Mouse (Mus musculus) hindbrain, embryonic 14.5 days (tissue): ENCODE results near the gene Pfdn4. TPM values are rescaled to one million over a fixed set of nuclear protein-coding genes. Genes with fewer than 3 reads are reported as not detected.
"Not testable (repeated sequence)": the region's sequence is repeated elsewhere in the genome, so short reads cannot be mapped to it uniquely, and the experiment has no call there.

Experiments
- ATAC-seq: fragments of 200-750 bp; cut with Nextera tagmentation; 2 replicates; pipeline ENCODE4 v1.8.0; 2017; ENCODE audit warnings: moderate number of reproducible peaks, mild to moderate bottlenecking, moderate TSS enrichment, moderate library complexity; ENCODE audit not compliant: low FRiP score
- DNase-seq: peaks from one replicate; pipeline ENCODE4 v3.0.0-alpha.2; 2015; ENCODE audit warnings: low spot score
- H3K27ac ChIP-seq: fragments of 300-500 bp; sonication (generic); 2 replicates; pipeline ENCODE4 v1.5.1; 2014; ENCODE audit warnings: mild to moderate bottlenecking, moderate library complexity
- H3K27me3 ChIP-seq: fragments of 300-500 bp; sonication (generic); 2 replicates; pipeline ENCODE4 v1.6.1; 2014; ENCODE audit warnings: mild to moderate bottlenecking, low read length, mixed read lengths; ENCODE audit not compliant: control insufficient read depth, insufficient read depth
- H3K36me3 ChIP-seq: fragments of 300-500 bp; sonication (generic); replicated peaks from 2 replicates; pipeline ENCODE4 v1.6.1; 2014; ENCODE audit not compliant: control insufficient read depth, insufficient read depth
- H3K4me1 ChIP-seq: fragments of 300-500 bp; sonication (generic); replicated peaks from 2 replicates; pipeline ENCODE4 v1.6.1; 2014; ENCODE audit warnings: antibody characterized with exemption, low read length, mixed read lengths; ENCODE audit not compliant: control insufficient read depth, insufficient read depth
- H3K4me2 ChIP-seq: fragments of 300-500 bp; sonication (generic); replicated peaks from 2 replicates; pipeline ENCODE4 v1.6.1; 2014; ENCODE audit warnings: mild to moderate bottlenecking, moderate library complexity
- H3K4me3 ChIP-seq: fragments of 300-500 bp; sonication (generic); replicated peaks from 2 replicates; pipeline ENCODE4 v1.5.1; 2014; ENCODE audit warnings: mild to moderate bottlenecking, low read length
- H3K9ac ChIP-seq: fragments of 300-500 bp; sonication (generic); 2 replicates; pipeline ENCODE4 v1.6.1; 2014
- H3K9me3 ChIP-seq: fragments of 300-500 bp; sonication (generic); 2 replicates; pipeline ENCODE4 v1.6.1; 2016; ENCODE audit warnings: low read length; ENCODE audit not compliant: control insufficient read depth
- WGBS: fragments of 180-500 bp; shearing (Covaris S2); extraction: QIAGEN DNeasy Blood & Tissue Kit; methylation state at CpG from one replicate; pipeline ENCODE4 v1.1.7; 2014; 5-methylcytosine and 5-hydroxymethylcytosine counted together
- polyA plus RNA-seq: library from polyadenylated mRNA; unstranded; fragments of >200 nt; fragmentation: Nextera tagmentation; extraction: Ambion mirVana; gene quantifications from 2 replicates; pipeline ENCODE4 v1.2.1, GENCODE M21; 2014

The Pfdn4 gene
- polyA plus RNA-seq, result 148 and 156 TPM in 2 replicates

DNA sequence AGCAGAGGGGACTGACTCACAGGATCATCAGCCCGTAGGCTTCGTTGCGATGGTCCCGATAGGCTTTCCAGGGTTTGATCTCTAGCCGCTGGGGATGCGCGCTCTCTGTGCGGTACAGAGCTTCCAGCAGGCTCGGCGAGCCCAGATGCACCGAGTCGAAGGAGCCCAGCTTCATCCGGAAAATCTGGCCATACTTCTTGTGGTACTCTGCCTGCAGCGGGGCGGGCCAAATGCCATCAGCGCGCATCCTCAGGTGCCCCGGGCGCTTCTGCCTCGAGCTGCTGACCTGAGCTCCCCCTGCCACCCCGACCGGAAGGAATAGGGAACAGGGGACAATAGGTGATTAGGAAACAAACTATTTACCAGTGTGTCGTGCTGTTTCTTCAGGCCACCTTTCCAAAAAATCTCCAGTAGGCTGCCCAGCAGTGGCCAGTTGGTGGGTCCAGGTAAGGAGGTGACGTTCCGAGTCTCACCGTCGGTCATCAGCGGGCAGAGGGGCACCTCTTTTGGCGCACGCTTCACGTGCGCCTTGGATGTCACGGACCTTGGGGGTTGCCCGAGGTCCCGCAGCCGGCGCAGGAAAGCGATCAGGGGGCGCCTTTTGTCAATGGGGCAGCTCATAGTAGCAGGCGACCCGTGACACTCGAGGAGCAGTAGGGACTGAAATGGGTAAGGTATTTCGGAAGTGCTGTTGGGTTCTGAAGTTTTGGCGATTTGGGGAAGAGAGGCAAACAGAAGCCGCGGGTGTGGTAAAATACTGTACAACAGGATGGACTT, at the start of gene Pfdn4:
Gene Pfdn4, plus strand, starts transcription at position 275 of the 777 bp plus-strand sequence.
- Histone ChIP-seq H3K4me3 (peak within 1 kb of the TSS; percentile 20), H3K36me3 (no peaks in the 10 kb centered on the region), H3K27me3 (peaks cover 62% of the 10 kb centered on the region), H3K27ac (no peak within 1 kb of the TSS), H3K9me3 (no peaks in the 10 kb centered on the region), H3K4me2 (peak within 1 kb of the TSS; percentile 46), H3K4me1 (peaks cover 12% of the 10 kb centered on the region; the same call in 1 of the 2 replicates), H3K9ac (peak within 1 kb of the TSS; percentile 28; the same call in 1 of the 2 replicates)
- ATAC-seq (no peak), DNase-seq (no peak)
- 1% methylated on average over 46 of the region's 46 CpGs for WGBS

DNA sequence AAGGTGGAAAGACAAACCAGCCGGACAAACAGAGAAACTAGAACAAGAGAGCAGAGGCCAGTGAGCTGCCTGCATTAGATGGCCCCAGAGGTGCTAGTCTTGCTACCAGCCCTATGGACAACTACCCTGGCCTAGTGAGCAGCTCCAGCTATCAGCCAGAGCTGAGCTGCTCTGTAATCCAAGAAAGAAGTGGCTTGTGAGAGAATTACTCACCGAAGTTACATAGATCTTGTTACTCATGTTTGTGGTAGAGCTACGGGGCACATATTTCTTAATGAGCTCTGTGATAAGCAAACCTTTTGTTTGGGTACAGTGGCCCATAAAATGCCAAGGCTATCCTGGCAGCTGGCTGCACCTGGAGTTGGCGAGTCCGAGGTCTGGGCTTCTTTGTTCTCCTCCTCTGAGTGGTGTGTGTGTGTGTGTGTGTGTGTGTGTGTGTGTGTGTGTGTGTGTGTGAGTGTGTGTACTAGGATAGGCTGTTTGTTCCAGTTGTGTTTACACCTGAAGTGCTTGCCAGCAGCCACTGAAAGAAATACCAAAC, 49.3 kb upstream of the Pfdn4 start:
- Histone ChIP-seq H3K4me2 (no peak overlapping the region), H3K4me1 (no peaks in the 10 kb centered on the region), H3K36me3 (no peaks in the 10 kb centered on the region), H3K4me3 (no peak overlapping the region), H3K9ac (no peak overlapping the region), H3K9me3 (0 out of 2 replicates have a peak, but pooled peaks cover 8% of the 10 kb centered on the region), H3K27ac (no peak overlapping the region), H3K27me3 (no peaks in the 10 kb centered on the region)
- ATAC-seq (no peak), DNase-seq (no peak)
- WGBS, result 68% methylated on average over 5 of the region's 5 CpGs

DNA sequence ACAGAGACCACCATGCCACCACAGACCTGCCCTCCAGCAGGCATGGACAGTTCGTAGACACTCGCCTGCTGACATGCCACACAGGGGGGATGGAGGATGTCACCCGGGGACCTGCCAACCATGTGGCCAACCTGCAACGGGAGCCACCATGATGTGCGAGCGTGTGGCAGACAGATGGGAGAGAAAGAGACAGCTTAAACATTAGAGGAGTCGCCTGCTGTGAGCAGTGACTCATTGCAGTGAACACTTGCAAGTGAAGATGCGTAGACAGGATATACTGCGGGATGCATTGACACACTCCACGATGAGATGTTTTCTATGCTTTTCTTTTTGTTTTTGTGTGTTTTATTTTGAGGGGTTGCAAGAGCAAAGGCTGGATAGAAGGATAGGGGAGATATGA, 48.6 kb upstream of the Pfdn4 start:
- Histone ChIP-seq H3K4me2 (no peak overlapping the region), H3K27ac (no peak overlapping the region), H3K27me3 (no peaks in the 10 kb centered on the region), H3K36me3 (no peaks in the 10 kb centered on the region), H3K9ac (no peak overlapping the region), H3K4me3 (no peak overlapping the region), H3K9me3 (0 out of 2 replicates have a peak, but pooled peaks cover 8% of the 10 kb centered on the region), H3K4me1 (no peaks in the 10 kb centered on the region)
- DNase-seq (no peak), ATAC-seq (no peak)
- 59% methylated on average over 10 of the region's 10 CpGs for WGBS

DNA sequence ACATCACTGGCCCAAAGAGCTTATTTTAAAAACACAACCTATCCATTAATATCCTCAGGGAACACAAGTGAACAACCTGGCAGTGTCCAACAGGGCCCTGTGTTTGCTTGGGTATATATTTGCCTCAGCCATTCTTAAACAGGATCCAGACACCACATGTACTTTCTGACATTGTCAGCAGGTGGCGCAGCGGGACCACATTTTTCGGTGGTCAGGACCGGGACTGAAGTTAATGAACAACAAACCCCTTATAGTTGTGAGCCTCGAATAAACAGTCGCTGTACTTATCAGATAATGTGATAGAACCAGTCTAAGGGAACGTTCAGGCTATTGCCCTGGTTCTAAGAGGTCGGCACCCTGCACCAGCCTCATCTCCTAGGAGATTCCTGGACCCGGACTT, 45.3 kb upstream of the Pfdn4 start:
- H3K27me3 ChIP-seq, result no peaks in the 10 kb centered on the region
- 9% methylated on average over 9 of the region's 9 CpGs for WGBS
- peak; percentile 90 for DNase-seq
- no peak overlapping the region for H3K4me3 ChIP-seq
- H3K4me1 ChIP-seq, result no peaks in the 10 kb centered on the region
- ATAC-seq, result peak; percentile 62; the same call in 1 of the 2 replicates
- H3K9ac ChIP-seq, result no peak overlapping the region
- H3K4me2 ChIP-seq, result 0 out of 2 replicates have a peak overlapping the region, but pooled peaks have one; percentile 25
- H3K27ac ChIP-seq, result no peak overlapping the region
- H3K9me3 ChIP-seq, result 0 out of 2 replicates have a peak, but pooled peaks cover 8% of the 10 kb centered on the region
- no peaks in the 10 kb centered on the region for H3K36me3 ChIP-seq

DNA sequence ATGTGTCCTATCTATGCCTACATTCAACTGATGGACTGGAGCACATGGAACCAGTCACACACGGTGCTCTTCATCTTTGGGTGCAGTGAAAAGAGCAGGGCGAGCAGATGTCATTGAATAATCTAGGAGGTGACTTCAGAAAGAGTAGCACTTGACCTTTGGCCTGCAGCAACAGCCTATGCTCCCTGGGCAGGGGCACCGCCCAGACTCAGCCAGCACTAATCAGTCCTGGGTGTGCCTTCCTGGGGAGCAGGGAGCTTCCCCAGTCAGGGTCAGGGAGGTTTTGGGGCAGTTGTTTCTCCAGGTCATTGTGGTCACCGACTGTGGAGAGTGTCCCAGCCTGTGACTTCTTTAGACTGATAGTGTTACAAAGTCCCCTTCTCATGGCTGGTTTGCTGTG, 42.4 kb upstream of the Pfdn4 start:
- not testable (repeated sequence) for H3K27ac ChIP-seq

DNA sequence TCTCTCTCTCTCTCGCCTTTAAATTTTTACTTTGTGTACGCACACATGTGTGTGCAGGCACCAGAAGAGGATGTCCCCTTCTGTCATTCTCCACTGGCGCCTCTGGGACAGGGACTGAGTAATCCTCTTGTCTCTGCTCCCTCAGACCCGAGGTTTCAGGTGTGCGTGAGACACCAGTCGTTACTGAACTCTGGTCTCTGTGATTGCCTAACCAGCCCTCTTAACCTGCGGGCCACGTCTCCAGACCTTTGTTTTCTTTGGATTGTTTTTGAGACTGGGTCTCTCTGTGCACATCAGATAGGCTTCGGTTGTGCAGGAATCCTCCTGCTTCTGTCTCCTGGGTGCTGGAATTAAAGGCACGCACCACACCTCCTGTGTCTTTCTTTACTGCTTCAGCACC, 37.0 kb upstream of the Pfdn4 start:
- H3K27ac ChIP-seq, result no peak overlapping the region
- no peaks in the 10 kb centered on the region for H3K27me3 ChIP-seq
- no peaks in the 10 kb centered on the region for H3K36me3 ChIP-seq
- DNase-seq (no peak), ATAC-seq (no peak)
- no peaks in the 10 kb centered on the region for H3K9me3 ChIP-seq
- H3K4me1 ChIP-seq, result no peaks in the 10 kb centered on the region
- H3K4me3 ChIP-seq, result no peak overlapping the region
- H3K9ac ChIP-seq, result no peak overlapping the region
- 80% methylated on average over 10 of the region's 10 CpGs for WGBS
- H3K4me2 ChIP-seq, result no peak overlapping the region

More for the DNA sequence above, 42.4 kb upstream of the Pfdn4 start:
- H3K36me3 ChIP-seq, H3K4me1 ChIP-seq, H3K4me2 ChIP-seq, H3K27me3 ChIP-seq, H3K9ac ChIP-seq, H3K4me3 ChIP-seq, DNase-seq, ATAC-seq, H3K9me3 ChIP-seq: not testable (repeated sequence)
- WGBS, result 59% methylated on average over 3 of the region's 4 CpGs

DNA sequence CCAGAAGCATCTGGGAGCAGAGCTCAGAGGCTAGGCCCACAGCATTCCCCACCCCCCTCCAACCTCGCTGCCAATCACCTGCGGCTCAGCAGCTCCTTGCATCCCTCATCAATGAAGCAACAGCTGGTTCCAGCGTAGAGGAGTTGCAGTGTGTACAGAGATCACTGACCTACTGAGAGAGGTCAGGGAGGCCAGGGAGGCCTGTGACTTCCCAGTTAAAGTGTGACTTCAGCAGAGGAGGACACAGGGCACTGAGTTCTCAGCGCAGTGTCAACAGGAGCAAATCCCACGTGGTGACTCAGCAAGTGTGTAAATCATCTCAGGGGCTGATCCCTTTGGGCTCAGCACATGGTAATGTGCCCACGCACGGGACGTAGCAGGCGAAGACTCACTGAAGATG, 36.4 kb upstream of the Pfdn4 start:
- Histone ChIP-seq H3K4me3 (no peak overlapping the region), H3K4me1 (no peaks in the 10 kb centered on the region), H3K27ac (no peak overlapping the region), H3K9me3 (no peaks in the 10 kb centered on the region), H3K4me2 (no peak overlapping the region), H3K36me3 (no peaks in the 10 kb centered on the region), H3K9ac (no peak overlapping the region), H3K27me3 (no peaks in the 10 kb centered on the region)
- DNase-seq, result no peak
- ATAC-seq, result no peak
- 23% methylated on average over 9 of the region's 9 CpGs for WGBS

DNA sequence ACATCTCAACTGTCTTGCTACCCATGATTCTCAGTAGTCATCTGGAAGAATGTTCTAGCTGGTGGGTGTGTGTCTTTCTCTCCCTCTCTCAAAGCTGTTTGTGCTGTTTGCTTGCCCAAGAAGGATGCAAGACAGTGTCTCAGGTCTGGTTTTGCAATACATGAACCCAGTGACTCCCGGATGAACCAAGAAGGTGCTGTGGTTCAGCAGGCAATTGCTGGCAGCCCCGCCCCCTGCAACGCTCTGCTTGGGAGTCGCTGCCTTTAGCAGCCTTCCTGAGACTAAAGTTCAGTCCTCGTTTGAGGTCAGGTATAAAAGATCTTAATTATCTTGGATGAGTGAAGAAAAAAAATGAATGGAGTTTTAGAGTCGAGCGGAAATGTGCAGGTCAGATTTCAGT, 34.6 kb upstream of the Pfdn4 start:
- Histone ChIP-seq H3K9ac (no peak overlapping the region), H3K4me2 (no peak overlapping the region), H3K27me3 (no peaks in the 10 kb centered on the region), H3K36me3 (no peaks in the 10 kb centered on the region), H3K9me3 (no peaks in the 10 kb centered on the region), H3K27ac (no peak overlapping the region), H3K4me1 (no peaks in the 10 kb centered on the region), H3K4me3 (no peak overlapping the region)
- 70% methylated on average over 7 of the region's 7 CpGs for WGBS
- DNase-seq (no peak), ATAC-seq (no peak)

DNA sequence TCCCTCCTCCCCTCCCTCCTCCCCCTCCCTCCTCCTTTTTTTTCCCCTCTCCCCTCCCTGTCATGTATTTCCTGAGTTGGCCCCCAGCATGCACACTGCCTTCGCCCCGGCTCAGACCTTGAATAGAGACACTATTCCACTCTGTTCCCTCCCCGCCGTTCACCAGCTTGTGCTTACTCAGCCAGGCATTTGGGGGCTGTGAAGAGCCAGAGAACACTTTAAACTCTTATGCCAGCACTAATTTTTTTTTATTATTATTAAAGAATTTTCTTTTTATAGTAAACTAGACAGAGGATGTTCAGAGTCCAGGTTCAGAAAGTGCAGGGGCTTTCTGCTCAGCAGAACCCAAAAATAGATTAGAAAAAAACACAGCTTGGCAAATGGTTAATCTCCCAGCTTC, 31.4 kb upstream of the Pfdn4 start:
- WGBS, result 41% methylated on average over 4 of the region's 4 CpGs

More for the DNA sequence above, 31.4 kb upstream of the Pfdn4 start:
- Histone ChIP-seq H3K27ac (no peak overlapping the region), H3K4me2 (no peak overlapping the region), H3K9ac (no peak overlapping the region), H3K36me3 (no peaks in the 10 kb centered on the region), H3K4me1 (peaks cover 4% of the 10 kb centered on the region; the same call in 1 of the 2 replicates), H3K4me3 (no peak overlapping the region), H3K27me3 (no peaks in the 10 kb centered on the region), H3K9me3 (no peaks in the 10 kb centered on the region)
- no peak for ATAC-seq
- DNase-seq, result no peak
